8 mouse cellular contexts compared by ENCODE assay signal in the genomic region with DNA sequence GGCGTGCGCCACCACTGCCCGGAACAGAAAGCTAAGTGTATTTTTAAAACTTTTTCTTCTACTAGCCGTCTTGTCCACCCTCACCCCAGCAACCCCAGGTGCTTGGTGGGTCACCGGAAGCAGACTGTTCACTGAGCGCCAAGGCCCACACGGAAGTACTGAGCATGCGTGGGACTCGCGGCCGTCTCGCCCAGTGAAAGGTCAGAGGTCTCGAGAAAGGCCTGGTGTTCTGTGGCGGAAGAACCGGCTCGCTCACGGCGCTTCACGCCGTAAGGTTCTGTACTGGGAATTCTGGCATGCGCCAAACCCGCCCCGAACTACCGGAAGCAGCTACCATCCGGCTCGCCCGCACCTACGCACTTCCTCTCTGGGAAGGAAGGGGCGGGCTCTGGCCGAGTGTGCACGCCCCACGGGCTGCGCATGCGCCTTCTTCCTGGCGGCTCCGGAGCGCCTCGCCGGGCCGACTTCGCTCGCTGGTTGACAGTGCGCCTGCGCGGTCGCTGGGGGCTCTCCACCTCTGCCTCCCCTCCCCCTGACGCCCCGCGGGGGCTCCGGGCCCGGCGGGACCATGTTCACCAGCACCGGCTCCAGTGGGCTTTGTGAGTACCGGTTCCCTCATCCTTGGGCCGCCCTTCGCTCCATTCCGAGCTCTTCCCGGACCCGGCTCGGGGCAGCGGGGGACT. TPM values are rescaled to one million over a fixed set of nuclear protein-coding genes. Genes with fewer than 3 reads are reported as not detected.
DNase-seq lines count a peak whose midpoint lies in the region; ATAC-seq lines count a peak whose summit lies in the region.

Gene Ubac2 (plus strand): TSS at position 445 of the 683 bp plus-strand sequence.

- under 1% methylated on average over 54 of the region's 61 CpGs for WGBS in hindbrain, embryonic 11.5 days

- H3K4me1 ChIP-seq in hindbrain, embryonic 11.5 days (replicated peaks; ENCODE audit: control insufficient read depth, insufficient read depth, low read length) = no peaks in the 10 kb centered on the region

- no peaks in the 10 kb centered on the region for H3K9me3 ChIP-seq in hindbrain, embryonic 11.5 days (ENCODE audit: control insufficient read depth, low read length)

- H3K27ac ChIP-seq in hindbrain, embryonic 11.5 days (ENCODE audit: low read depth, low read length) = peak within 1 kb of the TSS; percentile 85

- peak; percentile 99 for ATAC-seq in hindbrain, embryonic 11.5 days (ENCODE audit: low FRiP score)

- no peaks in the 10 kb centered on the region for H3K36me3 ChIP-seq in hindbrain, embryonic 11.5 days (ENCODE audit: control insufficient read depth, insufficient read depth, low read length)

- no peaks in the 10 kb centered on the region for H3K27me3 ChIP-seq in hindbrain, embryonic 11.5 days (ENCODE audit: control insufficient read depth, insufficient read depth, low read length)

- H3K4me2 ChIP-seq in hindbrain, embryonic 11.5 days (replicated peaks; ENCODE audit: low read depth, low read length) = peak within 1 kb of the TSS; percentile 86

- peak within 1 kb of the TSS; percentile 64 for H3K4me3 ChIP-seq in hindbrain, embryonic 11.5 days (ENCODE audit: low read depth, low read length)

- peak within 1 kb of the TSS; percentile 79 for H3K9ac ChIP-seq in hindbrain, embryonic 11.5 days (ENCODE audit: low read depth, low read length)

- peak; percentile 98 for DNase-seq in Muller cell, postnatal 12 days (ENCODE audit: inconsistent ontology term)
- DNase-seq in cerebellum, adult 9-11 months = peak; percentile 99
- peak; percentile 94 to 99 for DNase-seq in frontal cortex, adult 2 months (ENCODE audit: extremely low spot score in 1 of 2, low spot score in 1 of 2)
- peak; percentile 100 for DNase-seq in hindbrain, embryonic 11.5 days (ENCODE audit: low spot score)
- DNase-seq in layer of hippocampus, postnatal 10 days (ENCODE audit: low spot score in 2 of 2) = peak; percentile 98 to 99
- DNase-seq in lung, postnatal 10 days = peak; percentile 99
- peak; percentile 99 for DNase-seq in ovary, postnatal 36 days (ENCODE audit: low spot score)
- DNase-seq in thymus, postnatal 25 days = peak; percentile 99

RNA-seq across cellular contexts. Expression of gene Ubac2, which starts in this region (rescaled TPM):
- polyA plus RNA-seq in frontal cortex, adult 2 months (2012; rRNA removed) = 41.4 and 43.0 TPM in 2 replicates
- polyA plus RNA-seq in hindbrain, embryonic 11.5 days (2014; fragmentation: Nextera tagmentation; extraction: Ambion mirVana) = 64.7 and 66.3 TPM in 2 replicates
- 10 to 100 TPM; 39.1 to 39.3 TPM for total RNA-seq in layer of hippocampus, postnatal 10 days (2021)

Comparison
In these comparisons a context has a peak if more than half of its experiments do, and no peak if none do; other contexts are left out.
1. Peak in every context shown above with its lines: DNase-seq, ATAC-seq, H3K4me3 ChIP-seq and H3K27ac ChIP-seq.